Mouse (Mus musculus): ENCODE measurements around the gene Krt39.

Krt39 gene

DNA sequence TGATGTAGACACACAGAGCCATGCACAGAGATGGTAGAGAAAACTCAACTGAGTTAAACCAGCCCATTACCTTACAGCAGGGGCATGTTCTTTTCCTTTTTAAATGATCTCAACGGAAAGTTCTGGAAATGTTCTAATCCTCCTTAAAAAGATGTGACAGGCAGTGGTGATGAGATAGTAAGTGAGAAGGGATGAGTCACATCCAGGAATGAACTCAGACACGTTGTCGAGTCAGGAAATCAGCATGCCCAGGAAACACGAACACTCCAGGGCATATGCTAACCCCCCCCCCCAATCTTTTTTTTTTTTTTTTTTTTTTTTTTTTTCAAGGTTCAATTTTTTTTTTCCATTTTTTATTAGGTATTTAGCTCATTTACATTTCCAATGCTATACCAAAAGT, 48.7 kb downstream of the Krt39 start:
- peak; percentile 21 for DNase-seq (ENCODE audit: extremely low read depth, insufficient read length, low spot score)

DNA sequence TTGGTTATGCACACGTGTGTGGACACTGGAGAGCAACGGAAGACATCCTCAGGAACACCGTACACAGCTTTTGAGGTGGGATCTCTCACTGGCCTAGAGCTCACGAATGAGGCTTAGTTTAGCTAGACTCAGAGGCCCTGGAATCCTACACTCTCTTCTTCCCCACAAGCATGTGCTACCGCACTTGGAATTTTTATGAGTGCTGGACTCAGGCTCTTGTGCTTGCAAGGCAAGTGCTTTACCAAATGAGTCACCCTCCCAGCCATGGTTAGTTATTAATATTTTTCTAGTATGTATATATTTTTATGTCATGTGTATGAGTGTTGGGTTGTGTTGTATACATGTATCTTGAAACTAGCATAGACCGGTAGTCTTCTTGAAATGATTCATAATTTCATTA, 49.2 kb downstream of the Krt39 start:
- DNase-seq (ENCODE audit: extremely low read depth, insufficient read length, low spot score): peak; percentile 44

DNA sequence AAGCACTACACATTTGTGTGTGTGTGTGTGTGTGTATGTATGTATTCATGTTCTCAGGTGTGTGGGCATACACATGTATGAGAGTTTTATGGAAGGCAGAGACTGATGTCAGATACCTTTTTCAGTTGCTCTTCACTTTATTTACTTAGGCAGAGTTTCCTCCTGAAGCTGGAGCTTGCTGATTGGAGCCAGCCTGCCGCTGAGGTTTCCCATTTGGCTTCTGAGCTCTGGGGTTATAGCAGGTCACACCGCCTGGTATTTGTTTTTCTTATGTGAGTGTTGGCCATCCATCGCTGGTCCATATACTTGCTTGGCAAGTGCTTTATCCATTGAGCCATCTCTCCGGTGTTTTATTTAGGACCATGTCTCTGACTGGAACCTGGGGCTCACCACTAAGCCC, 51.9 kb downstream of the Krt39 start:
- no peak for DNase-seq (ENCODE audit: extremely low read depth, insufficient read length, low spot score)

DNA sequence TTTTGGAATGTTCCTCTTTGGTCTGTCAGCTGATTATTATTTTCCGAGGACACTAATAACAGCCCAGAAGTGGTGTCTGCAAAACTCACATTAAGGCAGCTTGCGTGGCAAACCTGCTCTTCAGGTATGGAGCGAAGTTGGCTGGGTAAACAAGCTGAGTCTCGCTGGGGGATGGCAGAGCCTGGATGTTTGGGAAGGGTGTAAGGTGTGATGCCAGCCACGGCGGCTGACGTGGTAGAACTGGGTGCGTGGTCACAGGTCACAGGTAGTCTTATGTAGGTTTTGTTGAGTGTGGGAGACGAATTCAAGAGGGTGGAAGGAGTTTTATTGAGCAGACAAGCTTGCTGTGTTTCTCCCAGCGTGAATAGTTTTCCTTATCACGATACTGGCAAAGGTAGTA, 52.6 kb downstream of the Krt39 start:
- no peak for DNase-seq (ENCODE audit: extremely low read depth, insufficient read length, low spot score)

DNA sequence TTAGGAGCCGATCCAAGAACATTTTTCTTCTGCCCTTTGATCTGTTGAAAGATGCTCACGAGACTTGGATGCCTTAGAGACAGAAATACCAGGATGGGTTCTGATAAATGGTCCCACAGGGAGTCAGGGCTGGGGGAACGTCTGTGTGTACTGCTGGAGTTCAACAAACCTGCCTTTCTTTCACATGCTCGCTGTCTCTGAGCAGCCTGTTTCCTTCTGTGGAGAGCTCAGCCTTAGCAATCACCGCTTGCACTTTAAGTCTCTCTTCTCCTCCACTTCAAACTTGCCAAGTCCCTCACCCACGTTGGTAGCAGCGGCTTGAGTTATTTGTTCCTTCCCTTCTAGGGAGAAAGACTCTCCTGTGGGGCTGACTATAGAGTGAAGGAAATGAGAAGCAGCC, 54.8 kb downstream of the Krt39 start:
- DNase-seq (ENCODE audit: extremely low read depth, insufficient read length, low spot score): no peak

DNA sequence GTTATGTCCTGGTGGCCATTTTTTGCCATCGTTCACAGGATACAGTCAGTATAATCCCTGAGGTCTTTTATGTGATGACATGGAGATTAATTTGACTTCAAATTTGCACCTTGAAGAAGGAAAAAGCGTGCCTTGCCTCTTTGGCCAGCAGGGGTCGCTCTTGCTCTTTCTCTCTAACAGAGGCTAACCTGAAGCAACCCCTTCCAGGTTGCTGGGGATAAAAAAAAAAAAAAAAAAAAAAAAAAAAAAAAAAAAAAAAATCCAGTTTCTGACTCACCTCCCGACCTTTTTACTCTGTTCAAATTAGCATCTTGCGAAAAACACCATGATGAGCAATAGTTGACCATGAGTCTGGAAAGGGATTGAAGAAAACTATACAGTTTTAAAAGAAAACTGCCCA, 56.3 kb downstream of the Krt39 start:
- DNase-seq (ENCODE audit: extremely low read depth, insufficient read length, low spot score): peak; percentile 54
